Mouse (Mus musculus) cortical plate, adult 2 months (tissue): ENCODE measurements around the gene Nek1. TPM values are rescaled to one million over a fixed set of nuclear protein-coding genes. Genes with fewer than 3 reads are reported as not detected.

Source experiments
- H3K27ac ChIP-seq: fragments of 200-500 bp; 2 replicates; pipeline ENCODE4 v1.5.1; 2012; ENCODE audit warnings: low read length, control low read depth, inconsistent platforms; ENCODE audit not compliant: insufficient read depth
- H3K4me1 ChIP-seq: fragments of 200-500 bp; 2 replicates; pipeline ENCODE4 v1.6.1; 2011; ENCODE audit warnings: low read length; ENCODE audit not compliant: control insufficient read depth, insufficient read depth
- H3K4me3 ChIP-seq: fragments of 200-500 bp; 2 replicates; pipeline ENCODE4 v1.5.1; 2011; ENCODE audit warnings: mild to moderate bottlenecking, low read length, control low read depth; ENCODE audit not compliant: insufficient read depth
- CTCF ChIP-seq: fragments of 200-500 bp; IDR thresholded peaks from 2 replicates; pipeline ENCODE4 v1.5.1; 2011; ENCODE audit warnings: mild to moderate bottlenecking, control low read depth, low read length; ENCODE audit not compliant: insufficient read depth; ENCODE audit errors: extremely low read depth
- POLR2A ChIP-seq: fragments of 200-500 bp; IDR thresholded peaks from 2 replicates; pipeline ENCODE4 v1.6.1; 2011; ENCODE audit warnings: mild to moderate bottlenecking, low read length, control low read depth; ENCODE audit not compliant: insufficient read depth; ENCODE audit errors: extremely low read depth
- polyA plus RNA-seq: library from polyadenylated mRNA; depleted of rRNA; stranded (reverse); fragments of >200 nt; gene quantifications from 2 replicates; pipeline ENCODE4 v1.2.3, GENCODE M21; 2012; rRNA removed

The Nek1 gene
- 28.4 and 29.9 TPM in 2 replicates for polyA plus RNA-seq

DNA sequence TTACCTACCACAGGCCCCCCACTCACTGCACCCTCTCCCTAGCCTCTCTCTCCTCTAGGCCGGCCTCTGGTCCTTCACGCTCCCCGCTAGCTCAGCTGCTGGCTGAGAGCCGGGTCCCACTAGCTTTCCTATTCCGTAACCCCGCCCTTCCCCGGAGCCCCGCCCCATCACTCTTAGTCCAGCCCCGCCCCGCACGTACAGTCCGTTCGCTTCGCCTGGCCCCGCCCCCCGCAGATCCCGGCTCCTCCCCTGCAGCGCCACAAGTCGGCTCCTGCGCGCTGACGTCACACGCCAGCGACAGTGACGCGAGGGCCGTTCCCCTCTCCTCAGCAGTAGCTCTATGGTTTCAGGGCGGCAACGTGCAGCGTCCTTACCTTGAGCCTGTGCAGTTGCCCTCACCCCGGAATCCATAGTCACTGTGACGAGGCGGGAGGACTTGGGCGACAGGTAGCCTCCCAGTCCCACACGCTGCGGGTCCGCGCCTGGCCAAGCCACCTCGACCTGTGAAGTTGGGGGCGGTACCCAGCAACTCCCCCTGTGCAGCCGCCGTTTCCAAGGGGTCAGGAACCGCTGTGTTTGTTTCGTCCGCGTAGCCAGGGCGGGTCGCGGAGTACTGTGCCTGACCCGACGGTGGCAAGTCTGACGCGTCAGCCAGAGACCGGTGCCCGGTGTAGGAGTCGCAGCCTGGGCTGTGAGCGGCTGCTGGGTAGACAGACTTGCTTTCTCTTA lies at the start of gene Nek1:
Gene Nek1 (plus strand): TSS at position 286 of the 729 bp plus-strand sequence.
- H3K4me1 ChIP-seq: peaks cover 2% of the 10 kb centered on the region; the same call in 1 of the 2 replicates
- H3K4me3 ChIP-seq: peak within 1 kb of the TSS; percentile 83
- peak within 1 kb of the TSS; percentile 55 for H3K27ac ChIP-seq
- TF ChIP-seq CTCF (no peak), POLR2A (peak; percentile 91)

DNA sequence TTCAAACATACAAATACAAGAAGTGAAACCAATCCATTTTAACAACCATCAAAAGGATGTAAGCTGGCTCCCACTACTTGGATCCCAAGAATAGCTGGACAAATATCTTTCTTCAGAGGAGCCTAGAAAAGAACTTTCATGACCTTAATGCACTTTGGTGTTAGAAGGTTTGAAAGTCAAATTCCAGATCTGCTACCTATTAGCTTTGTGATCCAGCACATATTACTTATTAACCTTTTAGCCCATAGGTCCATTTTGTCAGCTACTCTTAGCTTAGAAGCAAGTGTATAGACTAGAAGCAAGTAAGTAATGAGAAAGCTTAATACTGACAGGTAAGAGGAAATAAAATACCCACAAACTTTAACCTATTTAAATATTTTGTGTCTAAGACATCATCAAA lies 45.5 kb upstream of the Nek1 start:
- peaks cover 1% of the 10 kb centered on the region; the same call in 1 of the 2 replicates for H3K4me1 ChIP-seq
- TF ChIP-seq CTCF (no peak), POLR2A (no peak)
- no peak overlapping the region for H3K4me3 ChIP-seq
- no peak overlapping the region for H3K27ac ChIP-seq

DNA sequence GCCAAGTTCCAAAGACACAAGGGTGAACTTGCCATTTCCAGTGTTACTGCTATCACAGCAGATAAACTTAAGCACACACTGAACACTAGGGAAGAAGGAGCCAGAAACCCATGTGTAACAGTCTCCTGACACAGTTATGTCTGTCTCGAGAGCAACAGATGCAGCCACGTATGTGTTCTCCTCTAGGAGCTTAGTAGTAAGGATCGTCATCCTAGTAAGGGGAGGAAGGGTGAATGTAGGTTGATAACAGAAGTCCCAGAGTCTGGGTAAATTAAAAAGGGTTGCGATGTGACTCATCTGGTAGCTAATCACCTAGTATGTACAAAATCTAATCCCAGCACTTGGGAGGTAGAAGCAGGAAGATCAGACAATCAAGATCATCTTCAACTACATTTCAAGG lies 43.1 kb upstream of the Nek1 start:
- Histone ChIP-seq H3K4me1 (peaks cover 1% of the 10 kb centered on the region; the same call in 1 of the 2 replicates), H3K27ac (no peak overlapping the region), H3K4me3 (no peak overlapping the region)
- TF ChIP-seq POLR2A (no peak), CTCF (no peak)

DNA sequence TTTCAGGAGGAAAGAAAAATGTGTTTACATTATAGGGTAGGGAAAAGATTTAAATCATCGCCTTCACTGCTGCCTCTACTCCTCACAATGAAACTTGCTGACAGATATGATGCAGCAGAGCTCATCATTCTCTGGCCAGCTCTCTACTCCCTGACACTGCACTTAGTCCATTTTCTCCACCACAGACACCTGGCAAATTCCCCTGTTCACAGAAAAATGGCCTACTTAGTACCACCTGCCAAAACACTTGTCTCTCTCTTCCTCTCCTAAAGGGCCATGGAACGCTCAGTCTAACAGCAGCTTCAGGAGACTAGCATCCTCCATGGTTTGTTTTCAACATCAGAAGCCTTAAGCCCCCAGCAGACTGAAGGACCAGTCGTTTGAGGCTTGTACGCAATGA lies 41.7 kb upstream of the Nek1 start:
- TF ChIP-seq POLR2A (no peak), CTCF (no peak)
- H3K4me1 ChIP-seq: peaks cover 1% of the 10 kb centered on the region; the same call in 1 of the 2 replicates
- H3K4me3 ChIP-seq: no peak overlapping the region
- no peak overlapping the region for H3K27ac ChIP-seq

DNA sequence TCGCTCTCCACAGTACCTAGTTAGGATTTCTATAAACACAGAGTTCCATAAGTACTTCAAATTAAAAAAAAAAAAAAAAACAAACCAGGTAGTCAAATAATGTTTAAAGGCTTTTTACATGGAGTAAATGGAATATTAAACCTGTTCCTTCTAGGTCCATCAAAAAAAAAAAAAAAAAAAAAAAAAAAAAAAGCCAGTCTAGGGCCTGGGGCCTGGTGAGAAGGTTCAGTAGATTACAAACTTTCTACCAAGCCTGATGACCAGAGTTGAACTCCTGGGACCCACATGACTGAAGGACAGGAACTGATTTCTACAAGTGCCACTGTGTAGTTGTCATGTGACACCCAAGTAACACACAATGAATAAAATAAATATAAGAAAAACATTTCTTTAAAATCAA lies 41.2 kb upstream of the Nek1 start:
- no peak overlapping the region for H3K4me3 ChIP-seq
- no peak overlapping the region for H3K27ac ChIP-seq
- TF ChIP-seq CTCF (no peak), POLR2A (no peak)
- H3K4me1 ChIP-seq: peaks cover 1% of the 10 kb centered on the region; the same call in 1 of the 2 replicates

DNA sequence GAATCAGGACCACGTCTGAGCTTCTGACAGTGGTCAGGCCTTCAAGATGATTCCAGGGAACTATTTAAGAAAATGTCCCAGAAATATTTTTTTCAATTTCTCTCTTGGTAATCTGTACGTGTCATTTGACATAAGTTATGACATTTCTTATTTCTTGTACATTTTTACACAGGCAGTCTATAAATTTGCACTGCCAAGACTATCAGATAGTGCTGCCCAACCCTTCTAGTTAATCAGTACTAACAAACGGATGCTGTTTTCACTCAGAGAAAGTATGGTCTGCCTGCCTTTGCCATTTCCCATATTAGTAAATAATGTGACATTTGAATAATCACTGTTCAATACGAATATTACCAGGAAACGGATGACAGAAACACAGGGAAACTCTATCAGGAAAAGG lies 40.2 kb upstream of the Nek1 start:
- TF ChIP-seq CTCF: no peak
- TF ChIP-seq POLR2A: no peak
- H3K4me1 ChIP-seq: peaks cover 1% of the 10 kb centered on the region; the same call in 1 of the 2 replicates
- no peak overlapping the region for H3K27ac ChIP-seq
- no peak overlapping the region; the same call in 1 of the 2 replicates for H3K4me3 ChIP-seq

DNA sequence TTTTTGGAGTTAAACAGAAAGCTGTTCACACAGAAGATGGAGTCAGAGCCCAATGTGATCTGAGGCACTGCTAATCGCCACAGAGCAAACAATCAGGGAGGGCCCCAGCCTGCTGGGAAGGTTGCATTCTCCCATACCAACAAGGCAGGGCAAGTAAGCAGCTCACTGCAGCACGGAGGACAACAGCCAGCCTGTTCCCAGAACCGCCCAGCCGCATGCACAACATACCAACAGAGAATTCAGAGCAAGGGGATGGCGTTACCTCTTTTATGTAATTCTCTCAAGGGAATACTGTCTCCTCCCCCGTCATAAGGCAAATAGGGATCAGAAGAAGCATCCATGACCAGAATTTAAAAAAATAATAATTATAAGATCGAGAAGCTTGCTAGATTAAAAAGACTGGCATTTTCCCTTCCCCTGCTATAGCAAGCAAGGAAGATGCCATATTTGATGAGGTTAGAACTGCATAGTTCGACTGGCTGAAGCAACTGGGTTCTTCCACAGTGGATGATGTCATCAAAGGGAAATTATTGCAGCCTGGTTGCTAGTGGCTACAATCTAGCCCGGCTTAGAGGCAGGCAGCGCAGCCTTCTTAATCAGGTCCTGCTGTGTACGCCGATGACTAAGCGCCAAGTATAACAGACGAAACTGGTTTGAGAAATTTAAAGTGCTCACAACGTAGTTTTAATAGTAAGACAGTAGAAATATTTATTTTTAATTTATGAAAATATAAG lies 38.5 kb upstream of the Nek1 start:
- TF ChIP-seq CTCF (no peak), POLR2A (peak; percentile 69; the same call in 1 of the 2 replicates)
- H3K4me3 ChIP-seq: peak overlapping the region; percentile 52
- peaks cover 1% of the 10 kb centered on the region; the same call in 1 of the 2 replicates for H3K4me1 ChIP-seq
- peak overlapping the region; percentile 63 for H3K27ac ChIP-seq

DNA sequence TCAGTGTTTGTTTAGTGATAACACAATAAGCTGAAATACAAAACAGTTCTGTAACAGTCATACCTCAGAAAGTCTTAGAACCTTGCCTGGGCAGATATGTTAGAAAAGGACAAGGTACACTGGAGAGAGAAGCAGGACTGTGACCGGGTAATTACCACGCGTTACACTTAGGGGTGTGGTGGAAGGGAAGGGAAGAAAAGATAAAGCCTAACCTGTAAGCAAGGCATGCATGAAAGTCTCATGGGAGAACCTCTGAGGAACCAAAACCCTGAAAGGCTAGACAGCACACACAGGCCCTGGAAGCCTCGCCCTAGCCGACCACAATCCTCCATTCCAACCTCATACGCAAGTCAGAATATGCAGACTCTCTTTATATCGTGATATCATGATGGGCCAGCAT lies 36.1 kb upstream of the Nek1 start:
- Histone ChIP-seq H3K27ac (no peak overlapping the region), H3K4me3 (no peak overlapping the region), H3K4me1 (no peaks in the 10 kb centered on the region; the same call in 1 of the 2 replicates)
- TF ChIP-seq CTCF (no peak), POLR2A (no peak)

DNA sequence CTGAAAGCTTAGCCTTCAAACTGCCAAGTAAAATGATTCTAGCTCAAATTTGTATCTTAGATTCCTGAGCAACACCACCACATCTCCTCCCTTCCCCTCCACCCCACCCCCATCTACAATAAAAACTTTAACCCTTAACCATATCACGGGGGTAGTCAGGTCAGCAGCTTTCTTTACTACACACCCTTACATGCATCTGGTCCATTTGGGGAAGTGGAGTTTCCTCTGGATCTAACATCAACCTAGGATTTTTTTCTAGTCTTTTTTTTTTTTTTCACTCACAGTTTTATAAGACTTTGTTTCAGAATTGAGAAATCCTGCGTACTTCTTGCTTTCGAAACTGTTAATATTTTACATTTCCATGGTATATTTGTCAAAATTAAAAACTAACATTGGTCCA lies 30.2 kb upstream of the Nek1 start:
- H3K27ac ChIP-seq: no peak overlapping the region

DNA sequence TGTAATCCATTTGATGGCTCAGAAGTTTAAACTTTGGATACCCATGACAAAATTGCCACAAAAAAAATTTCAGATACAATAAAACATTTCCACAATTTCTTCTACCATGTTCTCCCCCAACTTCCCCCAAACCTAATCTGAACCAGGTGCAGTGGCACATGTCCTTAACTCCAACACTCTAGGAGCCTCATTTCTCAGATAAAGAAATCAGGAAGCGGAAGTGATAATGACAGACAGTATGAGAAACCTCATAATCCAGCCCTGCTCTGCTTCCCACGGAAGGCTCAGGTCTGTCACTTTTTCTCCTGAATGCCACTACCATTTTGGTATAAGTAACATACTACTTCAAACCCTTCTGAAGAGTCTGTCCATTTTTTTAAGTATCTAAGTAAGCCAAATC lies 29.1 kb upstream of the Nek1 start:
- H3K4me3 ChIP-seq: no peak overlapping the region
- TF ChIP-seq CTCF: no peak
- TF ChIP-seq POLR2A: no peak
- H3K27ac ChIP-seq: no peak overlapping the region
- no peaks in the 10 kb centered on the region for H3K4me1 ChIP-seq

More for the DNA sequence above, 30.2 kb upstream of the Nek1 start:
- Histone ChIP-seq H3K4me3 (no peak overlapping the region), H3K4me1 (no peaks in the 10 kb centered on the region)
- no peak for TF ChIP-seq CTCF
- no peak for TF ChIP-seq POLR2A
